Mouse (Mus musculus): ENCODE data around the gene Tmem161b.

GRCm38 (mm10) chr13:84284764-84285558, 62.9 kb downstream of the Tmem161b start:
- TF ChIP-seq CHD2 (IDR thresholded peaks at IDR 0.05; ENCODE audit: low read length) = no peak
- TF ChIP-seq CTCF (conservative IDR thresholded peaks at IDR 0.05 in 1 of 2, IDR thresholded peaks at IDR 0.05 in 1 of 2; ENCODE audit: low read depth in 2 of 2, low read length in 2 of 2) = no peak
- no peak for TF ChIP-seq EP300 (IDR thresholded peaks at IDR 0.05; ENCODE audit: low read length)
- no peak for TF ChIP-seq HCFC1 (IDR thresholded peaks at IDR 0.05; ENCODE audit: low read depth, low read length)
- TF ChIP-seq MYC (IDR thresholded peaks at IDR 0.05; ENCODE audit: low read depth, low read length) = no peak
- TF ChIP-seq ETS1 (conservative IDR thresholded peaks at IDR 0.05; ENCODE audit: low read depth, low read length) = no peak
- no peak for TF ChIP-seq ZC3H11A (IDR thresholded peaks at IDR 0.05; ENCODE audit: low read depth, low read length)
- no peak for TF ChIP-seq POLR2A (IDR thresholded peaks at IDR 0.05; ENCODE audit: low read depth, low read length)

Measured in CH12.LX (cell line).